Mouse (Mus musculus) MEL (cell line): Measurements from ENCODE around the gene Loxl3. TPM values are rescaled to one million over a fixed set of nuclear protein-coding genes. Genes with fewer than 3 reads are reported as not detected.

Experiments used
- DNase-seq: peaks from one replicate; pipeline ENCODE4 v3.0.0; 2011; ENCODE audit warnings: low read depth, low spot score
- H3K27ac ChIP-seq: 2 replicates; pipeline ENCODE4 v1.5.1; 2012; ENCODE audit warnings: low read depth, mild to moderate bottlenecking, control low read depth, low read length, moderate library complexity; ENCODE audit not compliant: control insufficient read depth
- H3K27me3 ChIP-seq, 2 experiments: fragments of 150-350 bp in 1 of 2; sonication (generic) in 1 of 2; 2 replicates each; pipeline ENCODE4 v1.6.1; 2012; ENCODE audit warnings: low read length in 2 of 2, mild to moderate bottlenecking in 2 of 2, improper control_type of control experiment in 1 of 2, moderate library complexity in 1 of 2; ENCODE audit not compliant: insufficient read depth in 2 of 2, control insufficient read depth in 1 of 2
- H3K36me3 ChIP-seq, 2 experiments: 2 replicates each; pipeline ENCODE4 v1.6.1; 2012 to 2014; ENCODE audit warnings: low read length in 2 of 2, improper control_type of control experiment in 1 of 2, inconsistent platforms in 1 of 2, mild to moderate bottlenecking in 1 of 2; ENCODE audit not compliant: insufficient read depth in 2 of 2, control insufficient read depth in 1 of 2
- H3K4me1 ChIP-seq, 2 experiments: fragments of 150-350 bp in 1 of 2; sonication (generic) in 1 of 2; 2 replicates each; pipeline ENCODE4 v1.6.1; 2012; ENCODE audit warnings: low read length in 2 of 2, improper control_type of control experiment in 1 of 2, mild to moderate bottlenecking in 1 of 2; ENCODE audit not compliant: insufficient read depth in 2 of 2, control insufficient read depth in 1 of 2
- H3K4me3 ChIP-seq, 2 experiments: fragments of 150-350 bp in 1 of 2; sonication (generic) in 1 of 2; 2 replicates each; pipeline ENCODE4 v1.5.1; 2012; ENCODE audit warnings: low read depth in 2 of 2, low read length in 2 of 2, mild to moderate bottlenecking in 2 of 2, moderate library complexity in 2 of 2, control low read depth in 1 of 2, improper control_type of control experiment in 1 of 2; ENCODE audit not compliant: control insufficient read depth in 1 of 2, insufficient read depth in 1 of 2
- H3K79me2 ChIP-seq: 2 replicates; pipeline ENCODE4 v1.6.1; 2012; ENCODE audit warnings: mild to moderate bottlenecking, low read length, moderate library complexity; ENCODE audit not compliant: control insufficient read depth, poor library complexity, insufficient read depth
- H3K9ac ChIP-seq: 2 replicates; pipeline ENCODE4 v1.6.1; 2012; ENCODE audit warnings: low read depth, mild to moderate bottlenecking, control low read depth, low read length, moderate library complexity; ENCODE audit not compliant: control insufficient read depth, poor library complexity, severe bottlenecking
- H3K9me3 ChIP-seq: fragments of 150-350 bp; sonication (generic); replicated peaks from 2 replicates; pipeline ENCODE4 v1.6.1; 2012; ENCODE audit warnings: mild to moderate bottlenecking, low read length, improper control_type of control experiment, moderate library complexity; ENCODE audit not compliant: insufficient read depth
- CTCF ChIP-seq, 3 experiments: IDR thresholded peaks in 2 of 3; conservative IDR thresholded peaks in 1 of 3; 2 replicates each; pipeline ENCODE4 v1.5.1; 2011 to 2012; ENCODE audit warnings: low read length in 3 of 3, low read depth in 2 of 3, mild to moderate bottlenecking in 2 of 3, improper control_type of control experiment in 1 of 3, inconsistent platforms in 1 of 3, mixed read lengths in 1 of 3, moderate library complexity in 1 of 3; ENCODE audit not compliant: control insufficient read depth in 1 of 3, insufficient read depth in 1 of 3, poor library complexity in 1 of 3, severe bottlenecking in 1 of 3
- ELF1 ChIP-seq: IDR thresholded peaks from 2 replicates; pipeline ENCODE4 v1.6.1; 2014; ENCODE audit warnings: low read depth, mild to moderate bottlenecking, inconsistent platforms, low read length, improper control_type of control experiment, moderate library complexity
- GABPA ChIP-seq: IDR thresholded peaks from 2 replicates; pipeline ENCODE4 v1.6.1; 2012; ENCODE audit warnings: low read depth, mild to moderate bottlenecking, inconsistent platforms, low read length, improper control_type of control experiment, moderate library complexity
- JUND ChIP-seq: IDR thresholded peaks from 2 replicates; pipeline ENCODE4 v1.6.1; 2011; ENCODE audit warnings: low read depth, mild to moderate bottlenecking, improper control_type of control experiment, low read length
- MAFK ChIP-seq: IDR thresholded peaks from 2 replicates; pipeline ENCODE4 v1.6.1; 2011; ENCODE audit warnings: low read depth, mild to moderate bottlenecking, low read length, improper control_type of control experiment, borderline replicate concordance
- MAX ChIP-seq: IDR thresholded peaks from 2 replicates; pipeline ENCODE4 v1.6.1; 2011; ENCODE audit warnings: low read length, improper control_type of control experiment
- MXI1 ChIP-seq: IDR thresholded peaks from 2 replicates; pipeline ENCODE4 v1.6.1; 2011; ENCODE audit warnings: mild to moderate bottlenecking, low read depth, low read length, improper control_type of control experiment
- MYB ChIP-seq: IDR thresholded peaks from 2 replicates; pipeline ENCODE4 v1.6.1; 2011; ENCODE audit warnings: mild to moderate bottlenecking, low read depth, low read length, improper control_type of control experiment
- NELFE ChIP-seq: IDR thresholded peaks from 2 replicates; pipeline ENCODE4 v1.6.1; 2011; ENCODE audit warnings: low read depth, low read length, improper control_type of control experiment
- NRF1 ChIP-seq: IDR thresholded peaks from 2 replicates; pipeline ENCODE4 v1.6.1; 2014; ENCODE audit warnings: low read depth, mild to moderate bottlenecking, inconsistent platforms, low read length, improper control_type of control experiment, moderate library complexity; ENCODE audit not compliant: poor library complexity, insufficient read depth, severe bottlenecking
- POLR2A ChIP-seq, 2 experiments: IDR thresholded peaks; 2 replicates each; pipeline ENCODE4 v1.6.1; 2011 to 2012; ENCODE audit warnings: low read length in 2 of 2, mild to moderate bottlenecking in 2 of 2, control low read depth in 1 of 2, improper control_type of control experiment in 1 of 2, low read depth in 1 of 2, moderate library complexity in 1 of 2; ENCODE audit not compliant: control insufficient read depth in 1 of 2, insufficient read depth in 1 of 2, poor library complexity in 1 of 2
- POLR2AphosphoS2 ChIP-seq: IDR thresholded peaks from 2 replicates; pipeline ENCODE4 v1.6.1; 2011; ENCODE audit warnings: low read length, improper control_type of control experiment
- RAD21 ChIP-seq: IDR thresholded peaks from 2 replicates; pipeline ENCODE4 v1.6.1; 2011; ENCODE audit warnings: mild to moderate bottlenecking, low read depth, low read length, improper control_type of control experiment
- RCOR1 ChIP-seq: IDR thresholded peaks from 2 replicates; pipeline ENCODE4 v1.6.1; 2012; ENCODE audit warnings: low read depth, mild to moderate bottlenecking, inconsistent platforms, low read length, improper control_type of control experiment
- TCF12 ChIP-seq: IDR thresholded peaks from 2 replicates; pipeline ENCODE4 v1.6.1; 2014; ENCODE audit warnings: low read depth, mild to moderate bottlenecking, inconsistent platforms, low read length, improper control_type of control experiment, moderate library complexity
- UBTF ChIP-seq: IDR thresholded peaks from 2 replicates; pipeline ENCODE4 v1.6.1; 2012; ENCODE audit warnings: low read depth, mild to moderate bottlenecking, inconsistent platforms, low read length, improper control_type of control experiment, moderate library complexity, borderline replicate concordance; ENCODE audit not compliant: insufficient read depth
- USF1 ChIP-seq: IDR thresholded peaks from 2 replicates; pipeline ENCODE4 v1.6.1; 2014; ENCODE audit warnings: low read depth, mild to moderate bottlenecking, inconsistent platforms, low read length, improper control_type of control experiment, moderate library complexity
- ZC3H11A ChIP-seq: IDR thresholded peaks from 2 replicates; pipeline ENCODE4 v1.6.1; 2012; ENCODE audit warnings: low read depth, mild to moderate bottlenecking, inconsistent platforms, low read length, improper control_type of control experiment
- ZKSCAN1 ChIP-seq: IDR thresholded peaks from 2 replicates; pipeline ENCODE4 v1.6.1; 2012; ENCODE audit warnings: low read depth, mild to moderate bottlenecking, inconsistent platforms, low read length, improper control_type of control experiment, moderate library complexity
- ZMIZ1 ChIP-seq: IDR thresholded peaks from 2 replicates; pipeline ENCODE4 v1.6.1; 2012; ENCODE audit warnings: low read depth, mild to moderate bottlenecking, inconsistent platforms, low read length, improper control_type of control experiment, moderate library complexity
- polyA plus RNA-seq, 2 experiments: library from polyadenylated mRNA; stranded (reverse) in 1 of 2; unstranded in 1 of 2; fragments of >175 nt in 1 of 2; fragments of >200 nt in 1 of 2; gene quantifications; 2 replicates each; pipeline versions ENCODE4 v1.2.1 to v1.2.4; 2012; ENCODE audit warnings: low replicate concordance in 2 of 2, low read depth in 1 of 2; ENCODE audit not compliant: insufficient read length in 2 of 2, insufficient read depth in 1 of 2, missing spikeins in 1 of 2
- total RNA-seq: library from RNA; depleted of rRNA; stranded (reverse); fragments of 300-350 nt; gene quantifications from 2 replicates; pipeline ENCODE4 v1.2.3, GENCODE M21; 2012

Loxl3 gene
- total and polyA plus RNA-seq, 3 experiments, result 0.77 to 1.0 TPM; not detected in 1

DNA sequence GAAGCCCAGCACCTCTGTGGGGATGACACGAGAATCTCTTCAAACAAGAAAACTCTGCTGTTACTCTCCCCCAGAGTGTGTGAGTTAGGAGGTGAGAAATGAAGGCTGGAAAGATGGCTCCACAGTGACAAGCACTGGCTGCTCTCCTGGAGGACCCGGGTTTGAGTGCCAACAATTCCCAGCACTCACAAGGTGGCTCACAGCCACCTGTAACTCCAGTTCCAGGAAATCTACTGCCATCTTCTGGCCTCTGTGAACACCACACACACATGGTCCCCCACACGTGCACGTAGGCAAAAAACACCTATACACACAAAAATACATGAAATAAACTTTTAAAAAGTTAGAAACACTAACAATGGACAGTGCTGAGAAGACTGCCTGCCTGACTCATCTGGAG, 35.6 kb upstream of the Loxl3 start (continued):
- TF ChIP-seq CTCF (IDR thresholded peaks at IDR 0.05 in 2 of 3, conservative IDR thresholded peaks at IDR 0.05 in 1 of 3; ENCODE audit: control insufficient read depth in 1 of 3, insufficient read depth in 1 of 3, low read depth in 2 of 3, low read length in 3 of 3, poor library complexity in 1 of 3, severe bottlenecking in 1 of 3), result peak; percentile 44 to 67 (median 55); a peak in 5 of 6 replicates

DNA sequence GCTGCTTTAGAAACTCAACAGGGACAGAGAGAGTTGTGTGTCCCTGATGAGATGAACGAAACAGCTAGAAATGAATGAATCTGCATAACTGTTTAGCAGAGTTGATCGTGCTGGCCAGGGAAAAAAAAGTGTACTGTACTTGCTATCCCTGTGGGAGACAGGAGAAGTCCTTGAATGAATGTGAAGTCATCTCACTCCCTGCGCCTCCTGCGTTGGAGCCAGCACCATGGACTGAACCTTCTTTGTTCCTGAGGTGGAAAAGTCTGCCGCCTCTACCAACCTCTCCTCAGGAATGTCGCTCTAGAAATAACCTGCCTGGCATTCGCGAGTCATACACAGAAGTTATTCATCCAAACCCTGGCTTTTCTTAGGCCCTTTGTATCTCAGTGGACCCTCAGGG, 34.0 kb upstream of the Loxl3 start:
- Histone ChIP-seq H3K4me3 (no peak overlapping the region), H3K4me1 (peaks cover 10 to 28% of the 10 kb centered on the region in 2 experiments), H3K79me2 (no peaks in the 10 kb centered on the region), H3K27ac (no peak overlapping the region), H3K9me3 (no peaks in the 10 kb centered on the region), H3K27me3 (no peaks in the 10 kb centered on the region), H3K9ac (no peak overlapping the region), H3K36me3 (peaks cover 0 to 26% of the 10 kb centered on the region in 2 experiments; a peak in 2 of 4 replicates)
- DNase-seq, result no peak
- TF ChIP-seq POLR2A (IDR thresholded peaks at IDR 0.05; ENCODE audit: control insufficient read depth in 1 of 2, insufficient read depth in 1 of 2, low read depth in 1 of 2, low read length in 2 of 2, poor library complexity in 1 of 2) (no peak), TCF12 (no peak), NELFE (no peak), MAFK (no peak), JUND (no peak), MXI1 (no peak), ZC3H11A (no peak), POLR2AphosphoS2 (no peak), MAX (no peak), USF1 (no peak), RAD21 (no peak), ELF1 (no peak), CTCF (IDR thresholded peaks at IDR 0.05 in 2 of 3, conservative IDR thresholded peaks at IDR 0.05 in 1 of 3; ENCODE audit: control insufficient read depth in 1 of 3, insufficient read depth in 1 of 3, low read depth in 2 of 3, low read length in 3 of 3, poor library complexity in 1 of 3, severe bottlenecking in 1 of 3) (no peak), MYB (no peak), ZKSCAN1 (no peak), NRF1 (no peak), GABPA (no peak), ZMIZ1 (no peak), UBTF (no peak), RCOR1 (no peak)
